Mouse (Mus musculus): ENCODE data around the gene Eif2d. TPM values are rescaled to one million over a fixed set of nuclear protein-coding genes. Genes with fewer than 3 reads are reported as not detected.

The Eif2d gene
- polyA plus RNA-seq, 1 experiment: 33.3 TPM

- Histone ChIP-seq H3K27me3 (ENCODE audit: control insufficient read depth, insufficient read depth, insufficient read length) (no peaks in the 10 kb centered on the region), H3K79me2 (ENCODE audit: control insufficient read depth, insufficient read depth) (no peaks in the 10 kb centered on the region), H3K79me3 (ENCODE audit: low read depth) (no peaks in the 10 kb centered on the region), H3K4me3 (ENCODE audit: insufficient read depth, poor library complexity, severe bottlenecking) (no peak overlapping the region), H3ac (ENCODE audit: control insufficient read depth, insufficient read length, low read depth) (no peak overlapping the region), H3K36me3 (ENCODE audit: control insufficient read depth, insufficient read depth) (no peaks in the 10 kb centered on the region)
- TF ChIP-seq CEBPB (IDR thresholded peaks at IDR 0.05; ENCODE audit: low read depth): no peak
- TF ChIP-seq FOSL1 (IDR thresholded peaks at IDR 0.05; ENCODE audit: insufficient read depth, low read length, poor library complexity, severe bottlenecking): no peak
- no peak for TF ChIP-seq MAX (IDR thresholded peaks at IDR 0.05)
- no peak for TF ChIP-seq USF1 (IDR thresholded peaks at IDR 0.05; ENCODE audit: low read depth)
- no peak for TF ChIP-seq MYOG (IDR thresholded peaks at IDR 0.05; ENCODE audit: control insufficient read depth, extremely low read depth, insufficient read length)
These were observed 46.3 kb downstream of the Eif2d start for GRCm38 (mm10) chr1:131199118-131199821.

- Histone ChIP-seq H3K4me3 (ENCODE audit: insufficient read depth, poor library complexity, severe bottlenecking) (no peak overlapping the region), H3K79me2 (ENCODE audit: control insufficient read depth, insufficient read depth) (no peaks in the 10 kb centered on the region), H3K27me3 (ENCODE audit: control insufficient read depth, insufficient read depth, insufficient read length) (no peaks in the 10 kb centered on the region), H3ac (ENCODE audit: control insufficient read depth, insufficient read length, low read depth) (no peak overlapping the region), H3K79me3 (ENCODE audit: low read depth) (no peaks in the 10 kb centered on the region), H3K36me3 (ENCODE audit: control insufficient read depth, insufficient read depth) (no peaks in the 10 kb centered on the region)
- TF ChIP-seq MAX (IDR thresholded peaks at IDR 0.05): no peak
- no peak for TF ChIP-seq MYOD1 (IDR thresholded peaks at IDR 0.05; ENCODE audit: control insufficient read depth, insufficient read length, low read depth)
- no peak for TF ChIP-seq MYOG (IDR thresholded peaks at IDR 0.05; ENCODE audit: control insufficient read depth, extremely low read depth, insufficient read length)
- TF ChIP-seq USF1 (IDR thresholded peaks at IDR 0.05; ENCODE audit: low read depth): no peak
- no peak for TF ChIP-seq CEBPB (IDR thresholded peaks at IDR 0.05; ENCODE audit: low read depth)
- no peak for TF ChIP-seq FOSL1 (IDR thresholded peaks at IDR 0.05; ENCODE audit: insufficient read depth, low read length, poor library complexity, severe bottlenecking)
These were observed 47.0 kb downstream of the Eif2d start for GRCm38 (mm10) chr1:131199976-131200375.

GRCm38 (mm10) chr1:131200588-131200987, 47.6 kb downstream of the Eif2d start:
- no peak for TF ChIP-seq CTCF (IDR thresholded peaks at IDR 0.05; ENCODE audit: control insufficient read depth, insufficient read depth, insufficient read length)
- TF ChIP-seq USF1 (IDR thresholded peaks at IDR 0.05; ENCODE audit: low read depth): no peak
- TF ChIP-seq FOSL1 (IDR thresholded peaks at IDR 0.05; ENCODE audit: insufficient read depth, low read length, poor library complexity, severe bottlenecking): no peak
- no peak for TF ChIP-seq MAX (IDR thresholded peaks at IDR 0.05)
- no peak for TF ChIP-seq MYOG (IDR thresholded peaks at IDR 0.05; ENCODE audit: control insufficient read depth, extremely low read depth, insufficient read length)
- TF ChIP-seq CEBPB (IDR thresholded peaks at IDR 0.05; ENCODE audit: low read depth): no peak
- no peak for TF ChIP-seq MYOD1 (IDR thresholded peaks at IDR 0.05; ENCODE audit: control insufficient read depth, insufficient read length, low read depth)
- Histone ChIP-seq H3K36me3 (ENCODE audit: control insufficient read depth, insufficient read depth) (no peaks in the 10 kb centered on the region), H3ac (ENCODE audit: control insufficient read depth, insufficient read length, low read depth) (no peak overlapping the region), H3K79me3 (ENCODE audit: low read depth) (no peaks in the 10 kb centered on the region), H3K4me3 (ENCODE audit: insufficient read depth, poor library complexity, severe bottlenecking) (no peak overlapping the region), H3K79me2 (ENCODE audit: control insufficient read depth, insufficient read depth) (no peaks in the 10 kb centered on the region), H3K27me3 (ENCODE audit: control insufficient read depth, insufficient read depth, insufficient read length) (no peaks in the 10 kb centered on the region)

GRCm38 (mm10) chr1:131201391-131201790, 48.4 kb downstream of the Eif2d start:
- no peaks in the 10 kb centered on the region for H3K79me2 ChIP-seq (ENCODE audit: control insufficient read depth, insufficient read depth)
- H3K79me3 ChIP-seq (ENCODE audit: low read depth): no peaks in the 10 kb centered on the region
- TF ChIP-seq MYOG (IDR thresholded peaks at IDR 0.05; ENCODE audit: control insufficient read depth, extremely low read depth, insufficient read length) (no peak), MAX (IDR thresholded peaks at IDR 0.05) (no peak), FOSL1 (IDR thresholded peaks at IDR 0.05; ENCODE audit: insufficient read depth, low read length, poor library complexity, severe bottlenecking) (no peak), MYOD1 (IDR thresholded peaks at IDR 0.05; ENCODE audit: control insufficient read depth, insufficient read length, low read depth) (no peak), CTCF (IDR thresholded peaks at IDR 0.05; ENCODE audit: control insufficient read depth, insufficient read depth, insufficient read length) (no peak), CEBPB (IDR thresholded peaks at IDR 0.05; ENCODE audit: low read depth) (no peak), USF1 (IDR thresholded peaks at IDR 0.05; ENCODE audit: low read depth) (no peak)
- no peaks in the 10 kb centered on the region for H3K27me3 ChIP-seq (ENCODE audit: control insufficient read depth, insufficient read depth, insufficient read length)
- no peaks in the 10 kb centered on the region for H3K36me3 ChIP-seq (ENCODE audit: control insufficient read depth, insufficient read depth)
- no peak overlapping the region for H3ac ChIP-seq (ENCODE audit: control insufficient read depth, insufficient read length, low read depth)
- H3K4me3 ChIP-seq (ENCODE audit: insufficient read depth, poor library complexity, severe bottlenecking): no peak overlapping the region

GRCm38 (mm10) chr1:131204461-131204860, 51.5 kb downstream of the Eif2d start:
- H3ac ChIP-seq (ENCODE audit: control insufficient read depth, insufficient read length, low read depth): no peak overlapping the region
- H3K79me3 ChIP-seq (ENCODE audit: low read depth): no peaks in the 10 kb centered on the region
- TF ChIP-seq MAX (IDR thresholded peaks at IDR 0.05) (no peak), USF1 (IDR thresholded peaks at IDR 0.05; ENCODE audit: low read depth) (no peak), FOSL1 (IDR thresholded peaks at IDR 0.05; ENCODE audit: insufficient read depth, low read length, poor library complexity, severe bottlenecking) (no peak), CTCF (IDR thresholded peaks at IDR 0.05; ENCODE audit: control insufficient read depth, insufficient read depth, insufficient read length) (no peak), MYOD1 (IDR thresholded peaks at IDR 0.05; ENCODE audit: control insufficient read depth, insufficient read length, low read depth) (no peak)
- no peaks in the 10 kb centered on the region for H3K36me3 ChIP-seq (ENCODE audit: control insufficient read depth, insufficient read depth)
- no peaks in the 10 kb centered on the region for H3K27me3 ChIP-seq (ENCODE audit: control insufficient read depth, insufficient read depth, insufficient read length)
- no peaks in the 10 kb centered on the region for H3K79me2 ChIP-seq (ENCODE audit: control insufficient read depth, insufficient read depth)
- no peak overlapping the region for H3K4me3 ChIP-seq (ENCODE audit: insufficient read depth, poor library complexity, severe bottlenecking)

- no peaks in the 10 kb centered on the region for H3K79me3 ChIP-seq (ENCODE audit: low read depth)
- H3K79me2 ChIP-seq (ENCODE audit: control insufficient read depth, insufficient read depth): no peaks in the 10 kb centered on the region
- H3K36me3 ChIP-seq (ENCODE audit: control insufficient read depth, insufficient read depth): no peaks in the 10 kb centered on the region
- no peak overlapping the region for H3ac ChIP-seq (ENCODE audit: control insufficient read depth, insufficient read length, low read depth)
- no peaks in the 10 kb centered on the region for H3K27me3 ChIP-seq (ENCODE audit: control insufficient read depth, insufficient read depth, insufficient read length)
- no peak overlapping the region for H3K4me3 ChIP-seq (ENCODE audit: insufficient read depth, poor library complexity, severe bottlenecking)
- TF ChIP-seq CEBPB (IDR thresholded peaks at IDR 0.05; ENCODE audit: low read depth) (no peak), USF1 (IDR thresholded peaks at IDR 0.05; ENCODE audit: low read depth) (no peak), FOSL1 (IDR thresholded peaks at IDR 0.05; ENCODE audit: insufficient read depth, low read length, poor library complexity, severe bottlenecking) (no peak), CTCF (IDR thresholded peaks at IDR 0.05; ENCODE audit: control insufficient read depth, insufficient read depth, insufficient read length) (no peak), MYOD1 (IDR thresholded peaks at IDR 0.05; ENCODE audit: control insufficient read depth, insufficient read length, low read depth) (no peak), MAX (IDR thresholded peaks at IDR 0.05) (no peak), MYOG (IDR thresholded peaks at IDR 0.05; ENCODE audit: control insufficient read depth, extremely low read depth, insufficient read length) (no peak)
These were observed 53.4 kb downstream of the Eif2d start for GRCm38 (mm10) chr1:131206342-131206741.

All from C2C12 (cell line).